Mouse (Mus musculus): ENCODE data around the gene Clasrp. TPM values are rescaled to one million over a fixed set of nuclear protein-coding genes. Genes with fewer than 3 reads are reported as not detected.

Clasrp gene
- polyA plus RNA-seq (2015; fragmentation: Nextera tagmentation; extraction: Ambion mirVana) = 7.6 and 8.1 TPM in 2 replicates

DNA sequence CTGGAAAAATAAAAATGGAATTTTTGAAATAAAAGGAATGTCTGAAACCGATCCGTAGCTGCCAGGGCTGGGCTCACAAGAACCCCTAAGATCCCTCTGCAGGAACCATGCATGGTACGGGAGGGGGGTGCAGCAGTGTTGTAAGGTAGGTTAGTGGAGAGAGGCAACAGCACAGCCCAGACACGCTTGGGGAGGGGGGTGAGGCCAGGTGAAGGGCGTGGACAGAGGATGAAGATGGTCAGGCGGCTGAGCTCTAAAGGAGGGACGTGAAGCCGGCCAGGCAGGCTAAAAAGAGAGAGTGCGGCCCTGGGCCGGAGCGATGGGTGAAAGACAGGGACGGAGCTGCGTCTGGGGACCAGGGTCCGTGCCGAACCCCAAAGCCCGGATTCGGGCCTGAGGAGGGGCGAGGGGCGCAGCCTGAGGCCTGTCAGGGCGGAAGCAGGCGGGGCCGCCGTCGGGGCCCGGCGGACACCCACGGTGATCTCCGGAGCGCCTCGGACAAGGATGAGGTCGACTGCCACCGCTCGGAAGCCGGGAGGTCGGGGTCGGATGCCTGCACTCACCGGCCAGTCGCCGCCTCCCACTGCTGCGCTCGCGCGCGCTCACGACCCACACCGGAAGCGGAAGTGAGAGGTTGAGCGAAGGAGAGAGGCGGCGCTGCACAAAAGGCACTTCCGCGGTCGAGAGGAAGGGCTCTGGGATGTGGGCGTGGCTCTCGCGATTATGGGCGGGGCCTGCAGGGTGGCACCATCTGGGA lies at the start of gene Clasrp:
TSS of gene Clasrp (minus strand) at position 638 of the 757 bp plus-strand sequence.
- peak; percentile 96 for ATAC-seq

DNA sequence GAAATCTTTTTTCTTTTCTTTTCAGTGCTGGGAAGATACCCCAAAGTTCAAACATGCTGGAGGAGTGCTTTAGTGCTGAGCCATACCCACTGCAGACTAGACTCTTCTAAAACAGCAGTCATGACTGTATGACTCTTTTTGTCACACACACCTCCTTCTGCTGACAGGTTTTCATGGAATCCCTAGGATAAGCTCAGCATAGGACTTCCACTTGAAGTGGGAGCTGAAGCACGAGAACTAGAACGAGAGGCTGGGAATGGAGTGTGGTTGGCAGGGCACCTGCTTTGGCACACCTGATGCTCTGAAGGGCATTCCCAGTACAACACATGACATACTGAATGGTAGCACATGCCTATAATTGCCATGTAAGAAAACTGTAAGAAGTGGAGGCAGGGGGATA lies 48.3 kb upstream of the Clasrp start:
- Histone ChIP-seq H3K36me3 (replicated peaks; ENCODE audit: insufficient read depth, low read length) (peaks cover 61% of the 10 kb centered on the region), H3K4me1 (ENCODE audit: insufficient read depth) (no peaks in the 10 kb centered on the region; the same call in 1 of the 2 replicates), H3K27me3 (ENCODE audit: insufficient read depth, low read length) (no peaks in the 10 kb centered on the region), H3K27ac (ENCODE audit: low read depth) (no peak overlapping the region), H3K9me3 (ENCODE audit: low read length) (no peaks in the 10 kb centered on the region), H3K9ac (replicated peaks) (no peak overlapping the region), H3K4me3 (ENCODE audit: low read depth, low read length) (no peak overlapping the region), H3K4me2 (ENCODE audit: low read depth, low read length) (no peak overlapping the region)
- 89% methylated on average over 2 of the region's 2 CpGs for WGBS (ENCODE audit: insufficient replicate concordance)
- TF ChIP-seq CTCF (IDR thresholded peaks at IDR 0.05; ENCODE audit: low read depth) = no peak
- no peak for TF ChIP-seq EP300 (IDR thresholded peaks at IDR 0.05; ENCODE audit: low read depth)
- DNase-seq = no peak
- ATAC-seq = no peak

More for the DNA sequence above, at the start of gene Clasrp:
- no peaks in the 10 kb centered on the region for H3K9me3 ChIP-seq (ENCODE audit: low read length)
- 2% methylated on average over 57 of the region's 57 CpGs for WGBS (ENCODE audit: insufficient replicate concordance)
- H3K27ac ChIP-seq (ENCODE audit: low read depth) = peak within 1 kb of the TSS; percentile 70
- H3K36me3 ChIP-seq (replicated peaks; ENCODE audit: insufficient read depth, low read length) = peaks cover 24% of the 10 kb centered on the region
- no peak for TF ChIP-seq EP300 (IDR thresholded peaks at IDR 0.05; ENCODE audit: low read depth)
- 0 out of 2 replicates have a peak, but pooled peaks have one; percentile 10 for TF ChIP-seq CTCF (IDR thresholded peaks at IDR 0.05; ENCODE audit: low read depth)
- H3K4me3 ChIP-seq (ENCODE audit: low read depth, low read length) = peak within 1 kb of the TSS; percentile 90
- H3K27me3 ChIP-seq (ENCODE audit: insufficient read depth, low read length) = no peaks in the 10 kb centered on the region
- H3K9ac ChIP-seq (replicated peaks) = peak within 1 kb of the TSS; percentile 93
- peak; percentile 98 for DNase-seq
- H3K4me2 ChIP-seq (ENCODE audit: low read depth, low read length) = peak within 1 kb of the TSS; percentile 73
- peaks cover 18% of the 10 kb centered on the region for H3K4me1 ChIP-seq (ENCODE audit: insufficient read depth)

DNA sequence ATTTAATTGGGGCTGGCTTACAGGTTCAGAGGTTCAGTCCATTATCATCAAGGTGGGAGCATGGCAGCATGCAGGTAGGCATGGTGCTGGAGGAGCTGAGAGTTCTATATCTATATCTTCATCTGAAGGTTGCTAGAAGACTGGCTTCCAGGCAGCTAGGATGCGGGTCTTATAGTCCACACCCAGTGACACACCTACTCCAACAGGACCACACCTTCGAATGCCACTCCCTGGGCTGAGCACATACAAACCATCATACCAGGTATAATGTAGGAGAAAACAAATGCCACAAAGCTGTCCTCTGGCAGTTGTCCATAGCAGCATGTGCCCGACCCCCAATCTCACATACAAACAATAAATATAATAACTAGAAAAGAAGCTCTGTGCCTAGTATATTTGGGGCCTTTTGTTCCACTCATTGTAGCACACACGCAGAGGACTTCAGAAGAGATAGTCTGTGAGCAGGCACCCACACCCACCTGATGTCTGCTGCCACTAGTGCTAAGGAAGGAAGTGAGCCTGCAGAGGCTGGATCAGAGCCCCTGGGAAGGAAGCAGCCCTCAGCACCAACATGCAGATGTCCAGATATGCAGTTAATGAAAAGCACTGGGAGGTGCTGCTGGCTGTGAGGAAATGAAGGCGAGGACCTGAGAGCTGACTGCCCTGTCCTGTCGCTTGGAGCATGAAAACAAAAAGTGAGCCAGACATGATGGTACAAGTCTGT lies 46.9 kb upstream of the Clasrp start:
- no peak for TF ChIP-seq CTCF (IDR thresholded peaks at IDR 0.05; ENCODE audit: low read depth)
- TF ChIP-seq EP300 (IDR thresholded peaks at IDR 0.05; ENCODE audit: low read depth) = no peak
- H3K27ac ChIP-seq (ENCODE audit: low read depth) = no peak overlapping the region
- H3K4me2 ChIP-seq (ENCODE audit: low read depth, low read length) = no peak overlapping the region
- 56% methylated on average over 6 of the region's 6 CpGs for WGBS (ENCODE audit: insufficient replicate concordance)
- no peak overlapping the region for H3K4me3 ChIP-seq (ENCODE audit: low read depth, low read length)
- DNase-seq (no peak), ATAC-seq (no peak)
- H3K4me1 ChIP-seq (ENCODE audit: insufficient read depth) = no peaks in the 10 kb centered on the region; the same call in 1 of the 2 replicates
- H3K9me3 ChIP-seq (ENCODE audit: low read length) = no peaks in the 10 kb centered on the region
- H3K27me3 ChIP-seq (ENCODE audit: insufficient read depth, low read length) = no peaks in the 10 kb centered on the region
- no peak overlapping the region for H3K9ac ChIP-seq (replicated peaks)
- H3K36me3 ChIP-seq (replicated peaks; ENCODE audit: insufficient read depth, low read length) = peaks cover 58% of the 10 kb centered on the region

DNA sequence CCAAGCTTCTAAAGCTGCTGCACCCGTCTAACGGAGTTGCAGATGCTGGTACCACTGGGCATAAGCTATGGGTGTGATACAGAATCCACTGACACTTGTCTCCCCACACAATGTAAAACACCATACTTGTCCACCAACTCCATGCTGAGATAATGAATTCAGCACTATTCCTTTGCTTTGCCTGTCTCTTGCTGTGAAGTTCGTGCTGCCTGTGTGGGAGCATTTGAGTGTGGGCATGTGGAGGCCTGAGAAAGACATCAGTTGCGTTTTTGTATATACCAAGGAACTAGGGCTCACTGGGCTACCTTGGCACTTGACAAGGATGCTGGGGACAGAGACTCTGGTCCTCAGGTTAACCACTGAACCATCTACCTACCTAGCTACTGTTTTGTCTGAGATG lies 36.9 kb upstream of the Clasrp start:
- no peak overlapping the region for H3K4me2 ChIP-seq (ENCODE audit: low read depth, low read length)
- H3K4me1 ChIP-seq (ENCODE audit: insufficient read depth) = no peaks in the 10 kb centered on the region
- no peak for TF ChIP-seq CTCF (IDR thresholded peaks at IDR 0.05; ENCODE audit: low read depth)
- TF ChIP-seq EP300 (IDR thresholded peaks at IDR 0.05; ENCODE audit: low read depth) = no peak
- WGBS (ENCODE audit: insufficient replicate concordance) = 94% methylated on average over 4 of the region's 4 CpGs
- ATAC-seq = no peak
- H3K27ac ChIP-seq (ENCODE audit: low read depth) = no peak overlapping the region
- peaks cover 85% of the 10 kb centered on the region for H3K36me3 ChIP-seq (replicated peaks; ENCODE audit: insufficient read depth, low read length)
- no peak overlapping the region for H3K4me3 ChIP-seq (ENCODE audit: low read depth, low read length)
- H3K9ac ChIP-seq (replicated peaks) = no peak overlapping the region
- H3K9me3 ChIP-seq (ENCODE audit: low read length) = no peaks in the 10 kb centered on the region
- no peaks in the 10 kb centered on the region for H3K27me3 ChIP-seq (ENCODE audit: insufficient read depth, low read length)
- no peak for DNase-seq

DNA sequence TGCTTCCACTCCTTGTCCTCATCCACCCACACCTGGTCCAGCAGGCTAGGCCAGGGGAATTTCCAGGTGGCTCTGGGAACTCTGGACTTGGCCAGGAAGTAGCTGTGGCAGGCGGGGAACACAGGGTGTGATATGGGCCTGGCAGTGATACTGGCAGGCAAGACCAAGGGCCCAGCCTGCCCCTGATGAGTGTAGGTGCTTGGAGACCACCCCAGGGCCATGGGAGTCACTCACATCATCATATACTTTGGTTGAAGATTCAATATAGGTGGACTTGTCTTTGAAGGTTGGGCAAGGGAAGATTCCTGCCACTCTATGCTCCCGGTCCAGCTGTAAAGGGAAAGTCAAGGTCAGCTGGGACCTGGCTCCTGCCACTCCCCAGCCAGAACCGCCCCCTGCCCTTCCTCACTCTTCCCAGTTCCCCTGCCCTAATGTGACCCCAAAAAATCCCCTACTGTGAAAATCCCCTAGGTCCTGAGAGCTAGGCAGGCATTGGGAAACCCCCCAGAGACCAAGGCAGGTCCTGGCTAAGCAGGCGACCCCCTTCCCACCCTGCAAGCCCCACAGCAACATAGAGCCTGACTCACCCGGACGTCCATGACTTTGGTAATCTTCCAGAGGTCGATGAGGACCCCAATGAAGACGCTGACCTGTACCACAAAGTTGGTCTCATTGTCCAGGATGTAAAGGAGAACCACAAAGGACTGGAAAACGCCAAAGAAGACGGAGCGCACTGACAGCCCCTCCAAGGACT lies 31.0 kb upstream of the Clasrp start:
- no peak for TF ChIP-seq EP300 (IDR thresholded peaks at IDR 0.05; ENCODE audit: low read depth)
- TF ChIP-seq CTCF (IDR thresholded peaks at IDR 0.05; ENCODE audit: low read depth) = no peak
- Histone ChIP-seq H3K27me3 (ENCODE audit: insufficient read depth, low read length) (no peaks in the 10 kb centered on the region), H3K4me1 (ENCODE audit: insufficient read depth) (no peaks in the 10 kb centered on the region), H3K27ac (ENCODE audit: low read depth) (no peak overlapping the region), H3K9ac (replicated peaks) (no peak overlapping the region), H3K4me2 (ENCODE audit: low read depth, low read length) (no peak overlapping the region), H3K9me3 (ENCODE audit: low read length) (no peaks in the 10 kb centered on the region), H3K4me3 (ENCODE audit: low read depth, low read length) (no peak overlapping the region), H3K36me3 (replicated peaks; ENCODE audit: insufficient read depth, low read length) (peaks cover 69% of the 10 kb centered on the region)
- no peak for DNase-seq
- 81% methylated on average over 11 of the region's 11 CpGs for WGBS (ENCODE audit: insufficient replicate concordance)
- ATAC-seq = no peak

DNA sequence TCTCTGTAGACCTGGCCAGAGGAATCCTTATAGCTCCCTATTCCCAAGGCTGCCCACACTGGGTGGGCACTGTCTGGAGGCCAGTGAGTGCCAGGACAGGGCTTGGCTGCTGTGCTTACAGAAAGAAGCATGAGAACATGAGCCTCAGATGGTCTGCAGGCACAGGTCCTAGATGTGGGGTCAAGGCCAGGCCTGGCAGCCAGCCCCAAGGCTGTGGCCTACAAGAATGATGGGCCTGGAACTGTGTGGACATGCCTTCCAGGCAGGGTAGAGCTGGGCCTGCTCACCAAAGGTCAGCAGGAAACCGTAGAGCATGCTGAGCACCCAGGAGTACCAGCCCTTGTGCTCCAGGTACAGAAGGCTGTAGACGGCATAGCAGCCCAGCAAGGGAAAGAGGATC lies 30.3 kb upstream of the Clasrp start:
- no peaks in the 10 kb centered on the region for H3K27me3 ChIP-seq (ENCODE audit: insufficient read depth, low read length)
- no peak overlapping the region for H3K4me2 ChIP-seq (ENCODE audit: low read depth, low read length)
- no peak for DNase-seq
- H3K9me3 ChIP-seq (ENCODE audit: low read length) = no peaks in the 10 kb centered on the region
- TF ChIP-seq CTCF (IDR thresholded peaks at IDR 0.05; ENCODE audit: low read depth) (no peak), EP300 (IDR thresholded peaks at IDR 0.05; ENCODE audit: low read depth) (no peak)
- WGBS (ENCODE audit: insufficient replicate concordance) = 77% methylated on average over 2 of the region's 2 CpGs
- ATAC-seq = no peak
- peaks cover 65% of the 10 kb centered on the region for H3K36me3 ChIP-seq (replicated peaks; ENCODE audit: insufficient read depth, low read length)
- H3K4me1 ChIP-seq (ENCODE audit: insufficient read depth) = peaks cover 4% of the 10 kb centered on the region; the same call in 1 of the 2 replicates
- H3K27ac ChIP-seq (ENCODE audit: low read depth) = no peak overlapping the region
- no peak overlapping the region for H3K4me3 ChIP-seq (ENCODE audit: low read depth, low read length)
- H3K9ac ChIP-seq (replicated peaks) = no peak overlapping the region

Data from liver, postnatal 0 days (tissue).